Mouse (Mus musculus) adrenal gland, postnatal 10 days (tissue): ENCODE results near the gene Ino80b. TPM values are rescaled to one million over a fixed set of nuclear protein-coding genes. Genes with fewer than 3 reads are reported as not detected.
A peak's percentile ranks its signal among the peaks of the same experiment; 100 is the strongest.

Experiments
- DNase-seq: peaks from one replicate; pipeline ENCODE4 v3.0.0; 2021; ENCODE audit warnings: mixed read lengths
- microRNA-seq: library from miRNA; unstranded; fragments of <30 nt; microRNA quantifications from one replicate; pipeline ENCODE4 v1.2.0, GENCODE M21; 2021
- total RNA-seq, 2 experiments: library from RNA; stranded (reverse); gene quantifications; 2 replicates each; pipeline ENCODE4 v1.2.3; 2021

The Ino80b gene
- total RNA-seq, 2 experiments from 2014 or later = 20.7 to 25.7 TPM

GRCm38 (mm10) chr6:83086121-83087035 is 38.9 kb downstream of the Ino80b start, which contains the start of gene Lbx2:
Lbx2 (plus strand) TSS chr6:83086367.
- DNase-seq = peak; percentile 62

- no peak for DNase-seq
Observed at GRCm38 (mm10) chr6:83084477-83084876, 40.8 kb downstream of the Ino80b start.

- peak; percentile 49 for DNase-seq
Observed at GRCm38 (mm10) chr6:83083497-83083896, 41.7 kb downstream of the Ino80b start.

- no peak for DNase-seq
Observed at GRCm38 (mm10) chr6:83080210-83080609, 45.0 kb downstream of the Ino80b start.

GRCm38 (mm10) chr6:83078324-83078858 is 46.8 kb downstream of the Ino80b start:
- DNase-seq = peak; percentile 99

GRCm38 (mm10) chr6:83077630-83078323 is 47.5 kb downstream of the Ino80b start, which contains the start of gene Pcgf1:
Pcgf1 (plus strand) TSS chr6:83077869.
- peak; percentile 63 for DNase-seq

- no peak for DNase-seq
Observed at GRCm38 (mm10) chr6:83074979-83075378, 50.3 kb downstream of the Ino80b start.

Small RNA genes within 50 kb of the gene (microRNA-seq; reads per million reads assigned to microRNA genes)
- gene Mir3470a = not detected

Other genes starting within 250 kb of the Ino80b start
- 1 to 10 TPM; 1.0 to 2.8 TPM for gene Sema4f, start 185.7 kb downstream of the Ino80b start, total RNA-seq
- under 1 TPM; 0.36 to 0.39 TPM for gene M1ap, start 178.5 kb downstream of the Ino80b start, total RNA-seq
- 10 to 100 TPM in 1 of 2 experiments, 1 to 10 TPM in 1; 9.8 to 11.2 TPM for gene Dok1, start 92.0 kb downstream of the Ino80b start, total RNA-seq
- gene Loxl3, start 91.3 kb downstream of the Ino80b start, total RNA-seq = 1 to 10 TPM; 4.8 to 6.0 TPM
- gene Aup1, start 70.9 kb downstream of the Ino80b start, total RNA-seq = 100 to 1,000 TPM; 143 to 149 TPM
- 10 to 100 TPM; 53.4 to 60.5 TPM for gene Htra2, start 70.2 kb downstream of the Ino80b start, total RNA-seq
- 1 to 10 TPM; 3.7 TPM for gene Dqx1, start 67.6 kb downstream of the Ino80b start, total RNA-seq
- 10 to 100 TPM; 11.9 to 14.3 TPM for gene Tlx2, start 55.1 kb downstream of the Ino80b start, total RNA-seq
- 10 to 100 TPM; 26.4 to 34.2 TPM for gene Pcgf1, start 47.6 kb downstream of the Ino80b start, total RNA-seq
- 1 to 10 TPM; 5.8 to 8.7 TPM for gene Lbx2, start 39.1 kb downstream of the Ino80b start, total RNA-seq
- 1 to 10 TPM; 2.4 to 7.9 TPM for gene Ccdc142, start 23.8 kb downstream of the Ino80b start, total RNA-seq
- 1 to 10 TPM; 2.9 to 6.5 TPM for gene Gm42688, start 23.8 kb downstream of the Ino80b start, total RNA-seq
- gene Mrpl53, start 16.4 kb downstream of the Ino80b start, total RNA-seq = 100 to 1,000 TPM; 109 to 115 TPM
- 10 to 100 TPM; 42.7 to 48.9 TPM for gene Mogs, start 9.9 kb downstream of the Ino80b start, total RNA-seq
- gene Wbp1, start 3.9 kb downstream of the Ino80b start, total RNA-seq = 10 to 100 TPM; 61.1 to 82.1 TPM
- gene Rtkn, start 10.0 kb upstream of the Ino80b start, total RNA-seq = 10 to 100 TPM; 10.9 to 19.8 TPM
- gene Wdr54, start 31.0 kb upstream of the Ino80b start, total RNA-seq = 1 to 10 TPM; 2.0 to 2.2 TPM
- gene 1700003E16Rik, start 31.0 kb upstream of the Ino80b start, total RNA-seq = under 1 TPM; 0.24 to 0.39 TPM
- 100 to 1,000 TPM; 101 to 119 TPM for gene Dctn1, start 40.5 kb upstream of the Ino80b start, total RNA-seq
- under 1 TPM; 0.12 to 0.15 TPM for gene Slc4a5, start 94.4 kb upstream of the Ino80b start, total RNA-seq
- 10 to 100 TPM; 16.6 to 24.3 TPM for gene Mthfd2, start 200.5 kb upstream of the Ino80b start, total RNA-seq
- gene Mob1a, start 200.6 kb upstream of the Ino80b start, total RNA-seq = 10 to 100 TPM; 66.1 to 71.9 TPM
- 100 to 1,000 TPM; 243 to 293 TPM for gene Bola3, start 223.7 kb upstream of the Ino80b start, total RNA-seq